Mouse (Mus musculus): ENCODE results near the gene Smad9. TPM values are rescaled to one million over a fixed set of nuclear protein-coding genes. Genes with fewer than 3 reads are reported as not detected.

Smad9 gene
- total and polyA plus RNA-seq, 2 experiments = 3.8 to 4.6 TPM

- Histone ChIP-seq H3K4me1 (ENCODE audit: control insufficient read depth, insufficient read depth, low read length) (no peaks in the 10 kb centered on the region), H3K27me3 (ENCODE audit: control insufficient read depth, insufficient read depth, low read length) (no peaks in the 10 kb centered on the region), H3K9ac (ENCODE audit: low read depth, low read length) (no peak overlapping the region), H3K4me3 (ENCODE audit: insufficient read depth, low read depth, low read length) (no peak overlapping the region), H3K36me3 (ENCODE audit: control insufficient read depth, insufficient read depth, low read length) (peaks cover 54% of the 10 kb centered on the region), H3K79me2 (ENCODE audit: control insufficient read depth, insufficient read depth, low read length) (no peaks in the 10 kb centered on the region; the same call in 1 of the 2 replicates), H3K27ac (replicated peaks; ENCODE audit: insufficient read depth, low read depth, low read length) (no peak overlapping the region)
- 73% methylated on average over 3 of the region's 3 CpGs for WGBS
- DNase-seq (ENCODE audit: extremely low read depth, low read depth, low spot score) = peak; percentile 8
- TF ChIP-seq CTCF (IDR thresholded peaks at IDR 0.05; ENCODE audit: low read depth, low read length) (no peak), POLR2A (IDR thresholded peaks at IDR 0.05; ENCODE audit: extremely low read depth, insufficient read depth, low read length) (no peak)
These were observed 36.4 kb upstream of the Smad9 start for GRCm38 (mm10) chr3:54718947-54719346.

- no peaks in the 10 kb centered on the region for H3K27me3 ChIP-seq (ENCODE audit: control insufficient read depth, insufficient read depth, low read length)
- TF ChIP-seq POLR2A (IDR thresholded peaks at IDR 0.05; ENCODE audit: extremely low read depth, insufficient read depth, low read length) = no peak
- TF ChIP-seq CTCF (IDR thresholded peaks at IDR 0.05; ENCODE audit: low read depth, low read length) = no peak
- no peak overlapping the region for H3K4me3 ChIP-seq (ENCODE audit: insufficient read depth, low read depth, low read length)
- no peaks in the 10 kb centered on the region; the same call in 1 of the 2 replicates for H3K79me2 ChIP-seq (ENCODE audit: control insufficient read depth, insufficient read depth, low read length)
- no peaks in the 10 kb centered on the region for H3K4me1 ChIP-seq (ENCODE audit: control insufficient read depth, insufficient read depth, low read length)
- 75% methylated on average over 10 of the region's 10 CpGs for WGBS
- DNase-seq (ENCODE audit: extremely low read depth, low read depth, low spot score) = no peak
- peaks cover 40% of the 10 kb centered on the region for H3K36me3 ChIP-seq (ENCODE audit: control insufficient read depth, insufficient read depth, low read length)
- no peak overlapping the region; the same call in 1 of the 2 replicates for H3K27ac ChIP-seq (replicated peaks; ENCODE audit: insufficient read depth, low read depth, low read length)
- no peak overlapping the region for H3K9ac ChIP-seq (ENCODE audit: low read depth, low read length)
These were observed 31.5 kb upstream of the Smad9 start for GRCm38 (mm10) chr3:54723741-54724500.

- no peak for TF ChIP-seq POLR2A (IDR thresholded peaks at IDR 0.05; ENCODE audit: extremely low read depth, insufficient read depth, low read length)
- TF ChIP-seq CTCF (IDR thresholded peaks at IDR 0.05; ENCODE audit: low read depth, low read length) = no peak
- Histone ChIP-seq H3K4me3 (ENCODE audit: insufficient read depth, low read depth, low read length) (no peak overlapping the region), H3K27me3 (ENCODE audit: control insufficient read depth, insufficient read depth, low read length) (no peaks in the 10 kb centered on the region), H3K4me1 (ENCODE audit: control insufficient read depth, insufficient read depth, low read length) (no peaks in the 10 kb centered on the region), H3K27ac (replicated peaks; ENCODE audit: insufficient read depth, low read depth, low read length) (no peak overlapping the region), H3K9ac (ENCODE audit: low read depth, low read length) (no peak overlapping the region), H3K36me3 (ENCODE audit: control insufficient read depth, insufficient read depth, low read length) (peaks cover 43% of the 10 kb centered on the region), H3K79me2 (ENCODE audit: control insufficient read depth, insufficient read depth, low read length) (no peaks in the 10 kb centered on the region; the same call in 1 of the 2 replicates)
- no peak for DNase-seq (ENCODE audit: extremely low read depth, low read depth, low spot score)
- WGBS = 73% methylated on average over 2 of the region's 2 CpGs
These were observed 30.0 kb upstream of the Smad9 start for GRCm38 (mm10) chr3:54725344-54725743.

- no peak overlapping the region for H3K27ac ChIP-seq (replicated peaks; ENCODE audit: insufficient read depth, low read depth, low read length)
- TF ChIP-seq POLR2A (IDR thresholded peaks at IDR 0.05; ENCODE audit: extremely low read depth, insufficient read depth, low read length) (no peak), CTCF (IDR thresholded peaks at IDR 0.05; ENCODE audit: low read depth, low read length) (no peak)
- H3K4me1 ChIP-seq (ENCODE audit: control insufficient read depth, insufficient read depth, low read length) = peaks cover 4% of the 10 kb centered on the region; the same call in 1 of the 2 replicates
- DNase-seq (ENCODE audit: extremely low read depth, low read depth, low spot score) = no peak
- WGBS = 99% methylated on average over 2 of the region's 2 CpGs
- H3K27me3 ChIP-seq (ENCODE audit: control insufficient read depth, insufficient read depth, low read length) = no peaks in the 10 kb centered on the region
- no peak overlapping the region for H3K4me3 ChIP-seq (ENCODE audit: insufficient read depth, low read depth, low read length)
- no peak overlapping the region for H3K9ac ChIP-seq (ENCODE audit: low read depth, low read length)
- H3K36me3 ChIP-seq (ENCODE audit: control insufficient read depth, insufficient read depth, low read length) = peaks cover 33% of the 10 kb centered on the region
- H3K79me2 ChIP-seq (ENCODE audit: control insufficient read depth, insufficient read depth, low read length) = no peaks in the 10 kb centered on the region
These were observed 27.8 kb upstream of the Smad9 start for GRCm38 (mm10) chr3:54727588-54727987.

GRCm38 (mm10) chr3:54728100-54728499 is 27.3 kb upstream of the Smad9 start:
- Histone ChIP-seq H3K27ac (replicated peaks; ENCODE audit: insufficient read depth, low read depth, low read length) (no peak overlapping the region), H3K36me3 (ENCODE audit: control insufficient read depth, insufficient read depth, low read length) (peaks cover 29% of the 10 kb centered on the region), H3K9ac (ENCODE audit: low read depth, low read length) (no peak overlapping the region), H3K79me2 (ENCODE audit: control insufficient read depth, insufficient read depth, low read length) (no peaks in the 10 kb centered on the region), H3K4me1 (ENCODE audit: control insufficient read depth, insufficient read depth, low read length) (peaks cover 4% of the 10 kb centered on the region; the same call in 1 of the 2 replicates), H3K27me3 (ENCODE audit: control insufficient read depth, insufficient read depth, low read length) (no peaks in the 10 kb centered on the region), H3K4me3 (ENCODE audit: insufficient read depth, low read depth, low read length) (no peak overlapping the region)
- no peak for TF ChIP-seq CTCF (IDR thresholded peaks at IDR 0.05; ENCODE audit: low read depth, low read length)
- no peak for TF ChIP-seq POLR2A (IDR thresholded peaks at IDR 0.05; ENCODE audit: extremely low read depth, insufficient read depth, low read length)
- 95% methylated on average over 6 of the region's 6 CpGs for WGBS
- no peak for DNase-seq (ENCODE audit: extremely low read depth, low read depth, low spot score)

GRCm38 (mm10) chr3:54731626-54732150 is 23.7 kb upstream of the Smad9 start:
- 44% methylated on average over 8 of the region's 8 CpGs for WGBS
- Histone ChIP-seq H3K27ac (replicated peaks; ENCODE audit: insufficient read depth, low read depth, low read length) (peak overlapping the region; percentile 50), H3K79me2 (ENCODE audit: control insufficient read depth, insufficient read depth, low read length) (no peaks in the 10 kb centered on the region), H3K4me1 (ENCODE audit: control insufficient read depth, insufficient read depth, low read length) (peaks cover 7% of the 10 kb centered on the region; the same call in 1 of the 2 replicates), H3K36me3 (ENCODE audit: control insufficient read depth, insufficient read depth, low read length) (peaks cover 19% of the 10 kb centered on the region), H3K4me3 (ENCODE audit: insufficient read depth, low read depth, low read length) (no peak overlapping the region), H3K27me3 (ENCODE audit: control insufficient read depth, insufficient read depth, low read length) (no peaks in the 10 kb centered on the region), H3K9ac (ENCODE audit: low read depth, low read length) (no peak overlapping the region)
- peak; percentile 88 for DNase-seq (ENCODE audit: extremely low read depth, low read depth, low spot score)
- TF ChIP-seq POLR2A (IDR thresholded peaks at IDR 0.05; ENCODE audit: extremely low read depth, insufficient read depth, low read length) = no peak
- TF ChIP-seq CTCF (IDR thresholded peaks at IDR 0.05; ENCODE audit: low read depth, low read length) = no peak
